Mouse (Mus musculus) hindbrain, embryonic 10.5 days (tissue): ENCODE results near the gene Dclre1b. TPM values are rescaled to one million over a fixed set of nuclear protein-coding genes. Genes with fewer than 3 reads are reported as not detected.
"Not testable (repeated sequence)": the region's sequence is repeated elsewhere in the genome, so short reads cannot be mapped to it uniquely, and the experiment has no call there.

ENCODE experiments used
- DNase-seq: peaks from one replicate; pipeline ENCODE4 v3.0.0-alpha.2; 2017; ENCODE audit warnings: low spot score
- H3K27ac ChIP-seq: fragments of 300-500 bp; sonication (generic); 2 replicates; pipeline ENCODE4 v1.5.1; 2016; ENCODE audit warnings: mild to moderate bottlenecking, moderate library complexity
- H3K27me3 ChIP-seq: fragments of 300-500 bp; sonication (generic); 2 replicates; pipeline ENCODE4 v1.6.1; 2016; ENCODE audit warnings: mild to moderate bottlenecking; ENCODE audit not compliant: poor library complexity, insufficient read depth, severe bottlenecking
- H3K36me3 ChIP-seq: fragments of 300-500 bp; sonication (generic); 2 replicates; pipeline ENCODE4 v1.6.1; 2016; ENCODE audit warnings: mild to moderate bottlenecking, moderate library complexity
- H3K4me1 ChIP-seq: fragments of 300-500 bp; sonication (generic); replicated peaks from 2 replicates; pipeline ENCODE4 v1.6.1; 2016; ENCODE audit warnings: mild to moderate bottlenecking
- H3K4me3 ChIP-seq: fragments of 300-500 bp; sonication (generic); 2 replicates; pipeline ENCODE4 v1.5.1; 2016; ENCODE audit warnings: mild to moderate bottlenecking, moderate library complexity
- H3K9me3 ChIP-seq: fragments of 300-500 bp; sonication (generic); 2 replicates; pipeline ENCODE4 v1.6.1; 2016; ENCODE audit warnings: mild to moderate bottlenecking, moderate library complexity
- WGBS: fragments of 180-500 bp; shearing (Covaris S2); methylation state at CpG from one replicate; pipeline ENCODE4 v1.1.7; 2016; 5-methylcytosine and 5-hydroxymethylcytosine counted together
- polyA plus RNA-seq: library from polyadenylated mRNA; unstranded; fragments of >200 nt; fragmentation: Nextera tagmentation; extraction: Ambion mirVana; gene quantifications from 2 replicates; pipeline ENCODE4 v1.2.1, GENCODE M21; 2016

Dclre1b gene
- polyA plus RNA-seq, 1 experiment from 2014 or later = 29.3 TPM

GRCm38 (mm10) chr3:103799507-103799906, 9.7 kb downstream of the Dclre1b start:
- H3K4me3 ChIP-seq = no peak overlapping the region
- H3K4me1 ChIP-seq = peaks cover 4% of the 10 kb centered on the region; the same call in 1 of the 2 replicates
- WGBS = 82% methylated on average over 2 of the region's 2 CpGs
- H3K36me3 ChIP-seq = peaks cover 38% of the 10 kb centered on the region
- H3K27ac ChIP-seq = no peak overlapping the region
- DNase-seq = no peak
- no peaks in the 10 kb centered on the region for H3K9me3 ChIP-seq
- no peaks in the 10 kb centered on the region for H3K27me3 ChIP-seq

GRCm38 (mm10) chr3:103796389-103796788, 12.9 kb downstream of the Dclre1b start:
- Histone ChIP-seq H3K27me3 (no peaks in the 10 kb centered on the region), H3K4me1 (peaks cover 6% of the 10 kb centered on the region), H3K36me3 (peaks cover 7% of the 10 kb centered on the region; the same call in 1 of the 2 replicates), H3K4me3 (no peak overlapping the region), H3K27ac (no peak overlapping the region), H3K9me3 (no peaks in the 10 kb centered on the region)
- WGBS = 63% methylated on average over 2 of the region's 2 CpGs
- no peak for DNase-seq

- H3K27me3 ChIP-seq = no peaks in the 10 kb centered on the region
- DNase-seq = no peak
- WGBS = 80% methylated on average over 1 of the region's 1 CpGs
Observed at GRCm38 (mm10) chr3:103792566-103792965, 16.7 kb downstream of the Dclre1b start.

DNA sequence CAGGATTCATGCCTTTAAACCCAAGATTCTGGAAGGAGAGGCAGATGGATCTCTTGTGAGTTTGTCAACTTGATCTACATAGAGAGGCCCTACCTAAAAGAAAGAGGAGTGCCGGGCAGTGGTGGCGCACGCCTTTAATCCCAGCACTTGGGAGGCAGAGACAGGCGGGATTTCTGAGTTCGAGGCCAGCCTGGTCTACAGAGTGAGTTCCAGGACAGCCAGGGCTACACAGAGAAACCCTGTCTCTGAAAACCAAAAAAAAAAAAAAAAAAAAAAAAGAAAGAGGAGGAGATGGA, 17.2 kb downstream of the Dclre1b start:
- Histone ChIP-seq H3K4me1 (peaks cover 23% of the 10 kb centered on the region), H3K27ac (0 out of 2 replicates have a peak overlapping the region, but pooled peaks have one; percentile 98), H3K4me3 (peak overlapping the region; percentile 94)
- H3K9me3 ChIP-seq, DNase-seq, H3K36me3 ChIP-seq, H3K27me3 ChIP-seq: not testable (repeated sequence)
- 81% methylated on average over 5 of the region's 5 CpGs for WGBS

More at GRCm38 (mm10) chr3:103792566-103792965, 16.7 kb downstream of the Dclre1b start:
- no peaks in the 10 kb centered on the region for H3K9me3 ChIP-seq
- peaks cover 23% of the 10 kb centered on the region for H3K4me1 ChIP-seq
- no peaks in the 10 kb centered on the region for H3K36me3 ChIP-seq
- H3K4me3 ChIP-seq = no peak overlapping the region
- no peak overlapping the region for H3K27ac ChIP-seq

DNA sequence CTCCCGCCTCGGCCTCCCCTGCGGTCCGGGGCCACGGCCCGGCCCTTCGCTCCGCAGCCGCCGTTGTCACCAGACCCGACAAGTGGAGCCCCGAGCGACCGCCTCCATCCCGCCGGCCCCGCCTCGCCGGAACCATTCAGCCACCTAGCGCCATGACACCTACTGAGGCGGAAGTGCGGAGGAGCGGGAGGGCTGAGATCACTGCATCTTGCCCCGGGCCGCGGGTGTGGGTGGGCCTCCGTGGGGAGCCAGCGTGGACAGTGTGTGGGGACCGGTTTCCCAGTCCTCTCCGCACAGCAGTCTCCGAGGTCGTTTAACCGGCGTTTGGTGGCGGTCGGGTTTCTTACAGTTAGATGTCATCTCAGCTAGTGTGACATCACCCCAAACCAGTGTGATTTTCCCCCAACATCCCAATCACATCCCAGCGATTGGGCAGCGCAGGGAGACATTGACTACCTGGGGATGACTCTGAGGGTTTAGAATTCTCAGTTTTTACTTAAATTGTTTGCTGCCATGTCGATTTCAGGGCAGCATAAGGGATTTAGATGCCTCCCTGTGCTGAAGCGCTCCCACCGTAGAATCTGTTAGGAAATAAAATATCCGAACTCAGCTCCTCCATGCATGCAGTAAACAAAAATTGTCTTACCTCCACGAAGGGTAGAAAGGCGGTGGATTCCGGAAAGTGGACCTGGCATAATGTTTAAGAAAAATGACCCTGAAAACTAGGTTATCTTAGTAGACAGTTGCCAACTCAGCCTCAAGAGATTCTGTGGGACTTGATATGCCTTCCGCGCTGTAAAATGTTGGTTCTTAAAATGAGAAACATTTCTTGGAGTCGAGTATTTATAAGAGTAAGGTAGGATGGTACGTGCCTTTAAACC, 17.8 kb downstream of the Dclre1b start, which contains the start of gene Hipk1:
Gene Hipk1 (minus strand): TSS at position 334 of the 881 bp plus-strand sequence.
- H3K4me1 ChIP-seq = peaks cover 23% of the 10 kb centered on the region
- no peaks in the 10 kb centered on the region for H3K9me3 ChIP-seq
- H3K27ac ChIP-seq = peak within 1 kb of the TSS; percentile 98
- peak; percentile 93 for DNase-seq
- no peaks in the 10 kb centered on the region for H3K36me3 ChIP-seq
- WGBS = 11% methylated on average over 49 of the region's 49 CpGs
- H3K27me3 ChIP-seq = no peaks in the 10 kb centered on the region
- H3K4me3 ChIP-seq = peak within 1 kb of the TSS; percentile 94

DNA sequence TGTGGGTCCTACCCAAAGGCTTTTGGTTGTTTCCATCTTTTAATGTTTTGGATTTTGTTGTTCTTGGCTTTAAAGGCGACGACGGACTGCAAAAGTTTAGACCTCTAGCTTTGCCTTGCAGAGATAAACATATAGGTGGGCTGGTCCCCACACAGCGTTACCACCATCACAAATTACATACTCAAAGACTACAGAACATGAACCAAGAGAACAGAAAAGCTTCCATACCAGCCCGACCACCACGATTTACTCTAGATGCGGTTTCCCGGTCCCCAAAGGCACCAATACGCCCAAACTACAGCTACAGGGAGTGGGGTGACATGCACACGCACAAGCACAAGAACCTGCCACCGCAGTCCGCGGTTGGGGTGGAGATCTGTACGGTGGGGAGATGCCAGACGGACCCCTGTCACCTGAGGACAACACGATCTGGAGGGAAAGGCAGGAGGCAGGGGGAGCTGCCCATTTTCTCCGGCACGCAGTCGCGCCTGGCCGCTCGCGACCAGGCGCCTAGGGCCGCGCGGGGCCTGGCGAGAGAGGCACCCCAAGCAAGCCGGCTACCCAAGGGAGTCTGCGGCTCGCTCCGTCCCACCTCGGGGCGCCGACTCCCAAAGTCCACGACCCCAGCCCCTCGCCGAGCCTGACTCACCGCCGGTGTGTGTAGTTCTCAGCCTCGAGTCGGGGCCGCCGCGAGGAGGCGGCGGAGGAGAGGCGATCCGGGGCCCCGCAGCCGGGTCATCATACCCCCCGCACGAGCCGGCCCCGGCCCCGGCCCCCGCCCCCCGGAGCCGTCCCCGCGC, 18.7 kb downstream of the Dclre1b start:
- peak overlapping the region; percentile 98 for H3K27ac ChIP-seq
- under 1% methylated on average over 61 of the region's 61 CpGs for WGBS
- no peaks in the 10 kb centered on the region for H3K9me3 ChIP-seq
- H3K4me3 ChIP-seq = peak overlapping the region; percentile 94
- H3K27me3 ChIP-seq = no peaks in the 10 kb centered on the region
- no peaks in the 10 kb centered on the region for H3K36me3 ChIP-seq
- peaks cover 23% of the 10 kb centered on the region for H3K4me1 ChIP-seq
- no peak for DNase-seq

GRCm38 (mm10) chr3:103789891-103790345, 19.3 kb downstream of the Dclre1b start:
- no peaks in the 10 kb centered on the region for H3K36me3 ChIP-seq
- H3K27ac ChIP-seq = peak overlapping the region; percentile 98
- H3K4me3 ChIP-seq = peak overlapping the region; percentile 94
- peak; percentile 43 for DNase-seq
- peaks cover 23% of the 10 kb centered on the region for H3K4me1 ChIP-seq
- H3K9me3 ChIP-seq = no peaks in the 10 kb centered on the region
- no peaks in the 10 kb centered on the region for H3K27me3 ChIP-seq
- WGBS = 3% methylated on average over 14 of the region's 14 CpGs

GRCm38 (mm10) chr3:103789096-103789495, 20.1 kb downstream of the Dclre1b start:
- Histone ChIP-seq H3K27ac (no peak overlapping the region), H3K36me3 (no peaks in the 10 kb centered on the region), H3K4me3 (peak overlapping the region; percentile 94; the same call in 1 of the 2 replicates), H3K27me3 (no peaks in the 10 kb centered on the region), H3K4me1 (peaks cover 23% of the 10 kb centered on the region), H3K9me3 (no peaks in the 10 kb centered on the region)
- DNase-seq = no peak
- WGBS = 87% methylated on average over 7 of the region's 7 CpGs

GRCm38 (mm10) chr3:103787225-103787624, 22.0 kb downstream of the Dclre1b start:
- no peaks in the 10 kb centered on the region for H3K36me3 ChIP-seq
- no peaks in the 10 kb centered on the region for H3K27me3 ChIP-seq
- no peaks in the 10 kb centered on the region for H3K9me3 ChIP-seq
- no peak overlapping the region for H3K27ac ChIP-seq
- H3K4me1 ChIP-seq = peaks cover 23% of the 10 kb centered on the region
- H3K4me3 ChIP-seq = no peak overlapping the region
- no peak for DNase-seq
- 67% methylated on average over 7 of the region's 7 CpGs for WGBS

DNA sequence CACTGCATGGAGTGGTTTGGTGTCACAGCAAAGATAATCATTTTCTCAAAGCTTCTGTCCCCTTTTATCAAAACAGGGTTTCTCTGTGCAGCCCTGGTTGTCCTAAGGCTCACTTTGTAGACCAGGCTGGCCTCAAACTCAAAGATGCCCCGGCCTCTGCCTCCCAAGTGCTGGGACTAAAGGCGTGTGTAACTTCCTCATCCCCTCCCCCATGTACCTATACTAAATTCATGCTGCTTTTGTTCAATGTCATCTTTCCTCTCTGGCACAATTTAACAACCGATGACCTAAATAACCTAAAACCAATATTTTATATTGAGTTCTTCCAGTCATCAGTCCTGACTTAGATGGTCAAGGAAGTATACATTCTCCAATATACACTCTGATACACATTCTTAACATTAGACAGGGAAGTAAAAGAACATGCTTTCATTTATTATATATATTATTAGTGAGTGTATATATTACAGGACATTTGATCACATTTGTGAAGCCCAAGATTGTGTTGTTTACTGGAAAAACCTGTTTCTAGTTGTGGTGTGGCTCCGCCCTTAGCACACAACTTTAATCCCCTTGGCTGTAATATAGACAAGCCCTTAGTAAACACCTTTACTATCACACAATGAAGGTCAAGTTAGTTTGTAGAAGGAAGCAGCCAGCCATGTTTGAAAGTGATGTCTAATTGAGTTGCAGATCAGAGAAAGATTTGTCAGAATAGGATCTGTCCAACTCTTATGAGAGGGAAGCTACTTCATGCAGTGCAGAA, 26.2 kb downstream of the Dclre1b start:
- Histone ChIP-seq H3K9me3 (no peaks in the 10 kb centered on the region), H3K27me3 (no peaks in the 10 kb centered on the region), H3K27ac (no peak overlapping the region), H3K4me1 (no peaks in the 10 kb centered on the region), H3K4me3 (no peak overlapping the region), H3K36me3 (peaks cover 3% of the 10 kb centered on the region)
- 87% methylated on average over 4 of the region's 4 CpGs for WGBS
- DNase-seq = no peak

DNA sequence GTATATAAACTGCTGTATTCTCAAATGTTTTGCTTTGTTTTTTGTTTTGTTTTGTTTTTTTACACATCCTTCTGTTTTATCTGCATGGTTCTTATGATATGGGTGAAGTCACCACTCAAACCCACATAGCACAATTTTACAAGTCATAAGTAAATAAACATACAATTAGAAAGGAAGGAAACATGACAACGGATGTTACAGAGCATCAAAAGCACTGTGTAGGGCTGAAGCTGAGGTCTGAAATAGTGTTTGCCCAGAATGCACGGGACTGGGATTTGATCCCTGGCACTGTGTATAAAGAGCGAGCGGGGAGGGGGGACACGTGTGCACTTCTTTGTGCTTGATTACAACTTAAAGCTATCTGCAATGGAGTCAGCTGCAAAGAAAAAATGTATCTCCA, 28.5 kb downstream of the Dclre1b start:
- H3K9me3 ChIP-seq = no peaks in the 10 kb centered on the region
- H3K27ac ChIP-seq = no peak overlapping the region
- 85% methylated on average over 5 of the region's 5 CpGs for WGBS
- H3K4me3 ChIP-seq = no peak overlapping the region
- no peak for DNase-seq
- no peaks in the 10 kb centered on the region for H3K4me1 ChIP-seq
- H3K27me3 ChIP-seq = no peaks in the 10 kb centered on the region
- H3K36me3 ChIP-seq = peaks cover 19% of the 10 kb centered on the region

GRCm38 (mm10) chr3:103780271-103780670, 29.0 kb downstream of the Dclre1b start:
- Histone ChIP-seq H3K27ac (no peak overlapping the region), H3K36me3 (peaks cover 24% of the 10 kb centered on the region), H3K27me3 (no peaks in the 10 kb centered on the region), H3K4me1 (no peaks in the 10 kb centered on the region), H3K4me3 (no peak overlapping the region), H3K9me3 (no peaks in the 10 kb centered on the region)
- no peak for DNase-seq
- WGBS = 88% methylated on average over 3 of the region's 3 CpGs
